Mouse (Mus musculus) bone marrow, adult 2 months (tissue): Measurements from ENCODE around the gene Nol9.
A peak's percentile ranks its signal among the peaks of the same experiment; 100 is the strongest.

Source experiments
- CTCF ChIP-seq: fragments of 200-500 bp; IDR thresholded peaks from 2 replicates; pipeline ENCODE4 v1.5.1; 2011; ENCODE audit warnings: low read length, control low read depth; ENCODE audit not compliant: control insufficient read depth, insufficient read depth
- POLR2A ChIP-seq: fragments of 200-500 bp; IDR thresholded peaks from 2 replicates; pipeline ENCODE4 v1.6.1; 2011; ENCODE audit warnings: low read depth, mild to moderate bottlenecking, control low read depth, low read length, borderline replicate concordance; ENCODE audit not compliant: control insufficient read depth

DNA sequence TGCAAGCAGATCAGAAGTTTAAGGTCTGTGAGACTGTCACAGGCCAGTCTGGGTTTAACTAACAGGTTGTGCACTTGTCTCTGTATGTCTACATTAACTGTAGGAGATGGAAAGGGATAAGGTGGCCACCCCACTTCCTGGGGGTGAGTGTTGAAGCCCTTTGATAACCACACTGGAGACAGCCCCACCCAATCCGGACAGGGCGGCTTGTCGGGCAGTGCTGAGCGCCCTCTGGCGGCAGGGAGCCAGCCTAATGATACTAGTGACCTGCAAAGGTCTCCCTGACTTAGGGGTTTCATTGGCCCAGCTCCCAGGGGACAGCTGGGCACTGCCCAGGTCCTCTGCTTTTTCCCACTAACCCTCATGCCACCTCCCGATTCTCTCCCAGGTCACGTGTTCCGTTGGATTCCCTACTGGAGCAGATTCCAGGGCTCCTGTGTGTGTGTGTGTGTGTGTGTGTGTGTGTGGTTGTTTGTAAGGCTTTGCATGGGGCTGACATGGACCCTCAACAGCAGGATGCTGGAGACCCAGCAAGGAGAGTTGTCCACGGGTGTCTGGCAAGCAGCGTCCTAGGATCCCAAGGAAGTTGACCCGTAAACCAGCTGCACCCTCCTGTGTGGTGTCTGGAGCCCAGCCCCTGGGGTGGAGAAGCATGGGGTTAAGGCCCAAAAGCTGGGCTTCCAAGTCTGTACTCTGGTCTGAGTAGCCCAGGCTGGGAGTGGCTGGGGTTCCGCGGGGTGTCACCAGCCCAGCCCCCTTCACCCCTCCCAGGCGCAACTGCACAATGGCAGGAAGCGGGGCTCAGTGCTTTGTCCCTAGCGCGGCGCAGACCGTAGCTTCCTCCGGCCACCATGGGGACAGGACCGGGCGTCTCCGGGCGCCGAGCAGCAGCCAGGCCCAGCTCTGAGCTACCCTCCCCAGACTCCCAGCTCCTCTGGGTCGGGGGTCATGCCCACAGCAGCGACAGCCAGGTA is 57.1 kb downstream of the Nol9 start:
- peak; percentile 93 for TF ChIP-seq CTCF
- no peak for TF ChIP-seq POLR2A
